Mouse (Mus musculus) kidney, embryonic 16.5 days (tissue): ENCODE measurements around the gene Rhoc. TPM values are rescaled to one million over a fixed set of nuclear protein-coding genes. Genes with fewer than 3 reads are reported as not detected.
"Not testable (repeated sequence)": the region's sequence is repeated elsewhere in the genome, so short reads cannot be mapped to it uniquely, and the experiment has no call there.

Experiments
- ATAC-seq: fragments of 200-750 bp; cut with Nextera tagmentation; 2 replicates; pipeline ENCODE4 v1.8.0; 2017; ENCODE audit warnings: moderate TSS enrichment; ENCODE audit not compliant: low FRiP score, low TSS enrichment
- H3K27ac ChIP-seq: fragments of 300-500 bp; sonication (generic); 2 replicates; pipeline ENCODE4 v1.5.1; 2014; ENCODE audit warnings: low read length
- H3K27me3 ChIP-seq: fragments of 300-500 bp; sonication (generic); 2 replicates; pipeline ENCODE4 v1.6.1; 2014; ENCODE audit warnings: low read length, control low read depth, mixed read lengths; ENCODE audit not compliant: insufficient read depth
- H3K36me3 ChIP-seq: fragments of 300-500 bp; sonication (generic); 2 replicates; pipeline ENCODE4 v1.6.1; 2014; ENCODE audit warnings: low read length, control low read depth, mixed read lengths; ENCODE audit not compliant: insufficient read depth
- H3K4me1 ChIP-seq: fragments of 300-500 bp; sonication (generic); 2 replicates; pipeline ENCODE4 v1.6.1; 2014; ENCODE audit warnings: low read length, control low read depth, mixed read lengths; ENCODE audit not compliant: insufficient read depth
- H3K4me2 ChIP-seq: fragments of 300-500 bp; sonication (generic); replicated peaks from 2 replicates; pipeline ENCODE4 v1.6.1; 2014; ENCODE audit warnings: low read depth, low read length
- H3K4me3 ChIP-seq: fragments of 300-500 bp; sonication (generic); 2 replicates; pipeline ENCODE4 v1.5.1; 2014; ENCODE audit warnings: mild to moderate bottlenecking, low read length
- H3K9ac ChIP-seq: fragments of 300-500 bp; sonication (generic); replicated peaks from 2 replicates; pipeline ENCODE4 v1.6.1; 2014; ENCODE audit warnings: low read length
- H3K9me3 ChIP-seq: fragments of 300-500 bp; sonication (generic); 2 replicates; pipeline ENCODE4 v1.6.1; 2016; ENCODE audit warnings: low read length, control low read depth
- WGBS: fragments of 180-500 bp; shearing (Covaris S2); extraction: QIAGEN DNeasy Blood & Tissue Kit; methylation state at CpG from one replicate; pipeline ENCODE4 v1.1.7; 2014; 5-methylcytosine and 5-hydroxymethylcytosine counted together
- polyA plus RNA-seq: library from polyadenylated mRNA; unstranded; fragments of >200 nt; fragmentation: Nextera tagmentation; extraction: Ambion mirVana; gene quantifications from 2 replicates; pipeline ENCODE4 v1.2.1, GENCODE M21; 2015

The Rhoc gene
- polyA plus RNA-seq, 1 experiment from 2014 or later: 146 TPM

GRCm38 (mm10) chr3:104811752-104812151 lies 23.6 kb downstream of the Rhoc start:
- Histone ChIP-seq H3K4me3 (no peak overlapping the region), H3K4me2 (no peak overlapping the region), H3K27me3 (no peaks in the 10 kb centered on the region), H3K9me3 (no peaks in the 10 kb centered on the region), H3K36me3 (0 out of 2 replicates have a peak, but pooled peaks cover 3% of the 10 kb centered on the region), H3K4me1 (peaks cover 15% of the 10 kb centered on the region), H3K27ac (no peak overlapping the region), H3K9ac (no peak overlapping the region)
- 34% methylated on average over 3 of the region's 3 CpGs for WGBS
- no peak for ATAC-seq

- H3K36me3 ChIP-seq: 0 out of 2 replicates have a peak, but pooled peaks cover 3% of the 10 kb centered on the region
- no peak overlapping the region for H3K27ac ChIP-seq
- H3K4me2 ChIP-seq: no peak overlapping the region
- no peak overlapping the region for H3K4me3 ChIP-seq
- H3K4me1 ChIP-seq: peaks cover 19% of the 10 kb centered on the region
- 89% methylated on average over 4 of the region's 4 CpGs for WGBS
- ATAC-seq: no peak
- H3K9me3 ChIP-seq: no peaks in the 10 kb centered on the region
- H3K27me3 ChIP-seq: no peaks in the 10 kb centered on the region
- no peak overlapping the region for H3K9ac ChIP-seq
Measured at GRCm38 (mm10) chr3:104812254-104812653, 24.1 kb downstream of the Rhoc start.

GRCm38 (mm10) chr3:104813227-104813626 lies 25.1 kb downstream of the Rhoc start:
- not testable (repeated sequence) for H3K9me3 ChIP-seq, H3K27ac ChIP-seq, H3K36me3 ChIP-seq, H3K9ac ChIP-seq, H3K27me3 ChIP-seq, H3K4me2 ChIP-seq, ATAC-seq, H3K4me3 ChIP-seq
- WGBS: 92% methylated on average over 7 of the region's 7 CpGs
- H3K4me1 ChIP-seq: peaks cover 19% of the 10 kb centered on the region

GRCm38 (mm10) chr3:104814746-104815145 lies 26.6 kb downstream of the Rhoc start:
- ATAC-seq: no peak

GRCm38 (mm10) chr3:104815346-104815745 lies 27.2 kb downstream of the Rhoc start:
- ATAC-seq: no peak
- H3K4me3 ChIP-seq: no peak overlapping the region
- H3K9me3 ChIP-seq: no peaks in the 10 kb centered on the region
- 0 out of 2 replicates have a peak, but pooled peaks cover 3% of the 10 kb centered on the region for H3K36me3 ChIP-seq
- H3K4me2 ChIP-seq: no peak overlapping the region
- H3K27me3 ChIP-seq: no peaks in the 10 kb centered on the region
- no peak overlapping the region for H3K27ac ChIP-seq
- WGBS: 81% methylated on average over 2 of the region's 2 CpGs
- H3K9ac ChIP-seq: no peak overlapping the region
- peaks cover 30% of the 10 kb centered on the region for H3K4me1 ChIP-seq

More at GRCm38 (mm10) chr3:104814746-104815145, 26.6 kb downstream of the Rhoc start:
- peaks cover 30% of the 10 kb centered on the region for H3K4me1 ChIP-seq
- H3K9me3 ChIP-seq: no peaks in the 10 kb centered on the region
- no peak overlapping the region for H3K9ac ChIP-seq
- WGBS: 97% methylated on average over 1 of the region's 1 CpGs
- H3K4me2 ChIP-seq: no peak overlapping the region
- 0 out of 2 replicates have a peak, but pooled peaks cover 3% of the 10 kb centered on the region for H3K36me3 ChIP-seq
- no peak overlapping the region for H3K4me3 ChIP-seq
- no peak overlapping the region for H3K27ac ChIP-seq
- no peaks in the 10 kb centered on the region for H3K27me3 ChIP-seq

- WGBS: 93% methylated on average over 7 of the region's 7 CpGs
- H3K4me3 ChIP-seq: no peak overlapping the region
Measured at GRCm38 (mm10) chr3:104816130-104816529, 28.0 kb downstream of the Rhoc start.

GRCm38 (mm10) chr3:104817481-104817990 lies 29.4 kb downstream of the Rhoc start:
- Histone ChIP-seq H3K27me3 (no peaks in the 10 kb centered on the region), H3K4me3 (peak overlapping the region; percentile 87), H3K36me3 (0 out of 2 replicates have a peak, but pooled peaks cover 11% of the 10 kb centered on the region), H3K4me2 (peak overlapping the region; percentile 64), H3K9me3 (no peaks in the 10 kb centered on the region), H3K4me1 (peaks cover 25% of the 10 kb centered on the region), H3K27ac (peak overlapping the region; percentile 98), H3K9ac (peak overlapping the region; percentile 96)
- WGBS: 0% methylated on average over 43 of the region's 46 CpGs
- peak; percentile 79 for ATAC-seq

More at GRCm38 (mm10) chr3:104816130-104816529, 28.0 kb downstream of the Rhoc start:
- peaks cover 30% of the 10 kb centered on the region for H3K4me1 ChIP-seq
- no peak overlapping the region for H3K27ac ChIP-seq
- H3K9ac ChIP-seq: no peak overlapping the region
- no peak for ATAC-seq
- H3K36me3 ChIP-seq: 0 out of 2 replicates have a peak, but pooled peaks cover 3% of the 10 kb centered on the region
- H3K27me3 ChIP-seq: no peaks in the 10 kb centered on the region
- H3K4me2 ChIP-seq: no peak overlapping the region
- no peaks in the 10 kb centered on the region for H3K9me3 ChIP-seq

GRCm38 (mm10) chr3:104817991-104818748 lies 30.0 kb downstream of the Rhoc start, which contains the start of gene Mov10:
Gene Mov10 (minus strand): TSS chr3:104818563.
- peak within 1 kb of the TSS; percentile 96 for H3K9ac ChIP-seq
- ATAC-seq: peak; percentile 94
- H3K4me3 ChIP-seq: peak within 1 kb of the TSS; percentile 87
- no peaks in the 10 kb centered on the region for H3K9me3 ChIP-seq
- peaks cover 25% of the 10 kb centered on the region for H3K4me1 ChIP-seq
- peak within 1 kb of the TSS; percentile 64 for H3K4me2 ChIP-seq
- H3K27me3 ChIP-seq: no peaks in the 10 kb centered on the region
- WGBS: under 1% methylated on average over 40 of the region's 40 CpGs
- peak within 1 kb of the TSS; percentile 98 for H3K27ac ChIP-seq
- 0 out of 2 replicates have a peak, but pooled peaks cover 11% of the 10 kb centered on the region for H3K36me3 ChIP-seq

- ATAC-seq: no peak
Measured at GRCm38 (mm10) chr3:104818749-104819134, 30.6 kb downstream of the Rhoc start.

GRCm38 (mm10) chr3:104820426-104820825 lies 32.3 kb downstream of the Rhoc start:
- Histone ChIP-seq H3K27ac (no peak overlapping the region), H3K9ac (no peak overlapping the region), H3K4me1 (peaks cover 24% of the 10 kb centered on the region), H3K36me3 (peaks cover 14% of the 10 kb centered on the region; the same call in 1 of the 2 replicates), H3K9me3 (no peaks in the 10 kb centered on the region), H3K27me3 (no peaks in the 10 kb centered on the region), H3K4me3 (no peak overlapping the region), H3K4me2 (no peak overlapping the region)
- 58% methylated on average over 1 of the region's 1 CpGs for WGBS
- ATAC-seq: no peak

More at GRCm38 (mm10) chr3:104818749-104819134, 30.6 kb downstream of the Rhoc start:
- H3K4me2 ChIP-seq: peak overlapping the region; percentile 64
- H3K4me3 ChIP-seq: peak overlapping the region; percentile 87
- H3K9me3 ChIP-seq: no peaks in the 10 kb centered on the region
- 3% methylated on average over 3 of the region's 3 CpGs for WGBS
- peak overlapping the region; percentile 96 for H3K9ac ChIP-seq
- H3K4me1 ChIP-seq: peaks cover 25% of the 10 kb centered on the region
- H3K36me3 ChIP-seq: 0 out of 2 replicates have a peak, but pooled peaks cover 11% of the 10 kb centered on the region
- H3K27ac ChIP-seq: peak overlapping the region; percentile 98
- no peaks in the 10 kb centered on the region for H3K27me3 ChIP-seq
